Mouse (Mus musculus) neutrophil, adult 5-6 weeks (primary cell): Measurements from ENCODE around the gene AY761185. TPM values are rescaled to one million over a fixed set of nuclear protein-coding genes. Genes with fewer than 3 reads are reported as not detected.
"Not testable (repeated sequence)": the region's sequence is repeated elsewhere in the genome, so short reads cannot be mapped to it uniquely, and the experiment has no call there.

Source experiments
- ATAC-seq: fragments of 151-379, 151-347 bp; 2 replicates; pipeline ENCODE4 v1.8.0; 2017; ENCODE audit warnings: mild to moderate bottlenecking, moderate TSS enrichment; ENCODE audit not compliant: insufficient number of reproducible peaks, poor library complexity, low FRiP score, severe bottlenecking; ENCODE audit errors: extremely low read depth
- total RNA-seq: library from RNA; stranded (forward); fragments of 200-1000 nt; gene quantifications from 2 replicates; pipeline ENCODE4 v1.2.3, GENCODE M21; 2017

Gene AY761185
- total RNA-seq: not detected in 2 replicates

- ATAC-seq: no peak
Observed at GRCm38 (mm10) chr8:20944610-20945009, at the start of gene AY761185. Gene AY761185 (minus strand): TSS chr8:20944710.

- not testable (repeated sequence) for ATAC-seq
Observed at GRCm38 (mm10) chr8:20994042-20994441, 49.5 kb upstream of the AY761185 start.

- no peak for ATAC-seq
Observed at GRCm38 (mm10) chr8:20979846-20980245, 35.3 kb upstream of the AY761185 start.

- no peak for ATAC-seq
Observed at GRCm38 (mm10) chr8:20964531-20964930, 20.0 kb upstream of the AY761185 start.

- ATAC-seq: no peak
Observed at GRCm38 (mm10) chr8:20921971-20922370, 22.5 kb downstream of the AY761185 start, which contains the start of gene Gm6040. Gene Gm6040 (minus strand): TSS chr8:20922071.

GRCm38 (mm10) chr8:20912288-20912687, 32.2 kb downstream of the AY761185 start:
- no peak for ATAC-seq

GRCm38 (mm10) chr8:20908256-20908655, 36.3 kb downstream of the AY761185 start:
- ATAC-seq: no peak

GRCm38 (mm10) chr8:20907119-20907518, 37.4 kb downstream of the AY761185 start:
- no peak for ATAC-seq

- no peak for ATAC-seq
Observed at GRCm38 (mm10) chr8:20902527-20902926, 42.0 kb downstream of the AY761185 start, which contains the start of gene Gm15056. Gene Gm15056 (minus strand): TSS chr8:20902627.

Other genes with a start within 250 kb of the AY761185 start
- gene Defb33, start 52.0 kb downstream of the AY761185 start, total RNA-seq: not detected in 2 replicates
- gene Gm15056, start 42.1 kb downstream of the AY761185 start, total RNA-seq: not detected in 2 replicates
- gene Gm6040, start 22.6 kb downstream of the AY761185 start, total RNA-seq: not detected in 2 replicates
- gene Defa21, start 80.8 kb upstream of the AY761185 start, total RNA-seq: not detected in 2 replicates
- gene Defa23, start 110.3 kb upstream of the AY761185 start, total RNA-seq: not detected in 2 replicates
- gene Defa35, start 120.3 kb upstream of the AY761185 start, total RNA-seq: not detected in 2 replicates
- gene Defa25, start 139.7 kb upstream of the AY761185 start, total RNA-seq: not detected in 2 replicates
- not detected in 2 replicates for gene Gm14851, start 151.3 kb upstream of the AY761185 start, total RNA-seq
- gene Defa30, start 189.9 kb upstream of the AY761185 start, total RNA-seq: not detected in 2 replicates
- gene Defa22, start 217.6 kb upstream of the AY761185 start, total RNA-seq: not detected in 2 replicates
- gene Defa31, start 246.9 kb upstream of the AY761185 start, total RNA-seq: not detected in 2 replicates